Mouse (Mus musculus): ENCODE data around the gene Ip6k3. TPM values are rescaled to one million over a fixed set of nuclear protein-coding genes. Genes with fewer than 3 reads are reported as not detected.

The Ip6k3 gene
- total and polyA plus RNA-seq, 3 experiments: 26.3 to 65.7 (median 53.9) TPM

DNA sequence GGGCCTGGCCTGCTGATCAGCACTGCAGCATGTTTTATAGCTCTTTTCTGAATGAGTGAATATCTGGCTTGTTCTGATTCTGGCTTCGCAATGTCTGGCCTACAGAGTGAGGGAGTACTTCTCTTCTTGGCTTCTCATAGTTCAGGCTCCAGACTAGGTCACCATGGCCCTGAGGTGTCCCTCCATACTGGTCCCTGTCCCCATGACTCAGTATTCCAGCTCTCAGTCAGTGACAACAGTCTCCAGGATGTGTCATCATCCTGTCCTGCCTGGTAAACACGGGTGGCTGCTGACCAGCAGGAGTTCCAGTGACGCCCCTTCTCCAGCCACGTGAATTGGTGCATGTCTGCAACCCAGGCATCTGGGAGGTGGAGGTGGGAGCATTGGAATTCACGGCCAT lies 3.5 kb upstream of the Ip6k3 start:
- H3K27ac ChIP-seq (ENCODE audit: insufficient read depth, low read depth): peak overlapping the region; percentile 99
- no peak overlapping the region for H3K9ac ChIP-seq (ENCODE audit: insufficient read depth, low read depth)
- no peaks in the 10 kb centered on the region for H3K27me3 ChIP-seq (replicated peaks)
- H3K4me1 ChIP-seq (ENCODE audit: control insufficient read depth in 1 of 2, insufficient read depth in 2 of 2): peaks cover 59 to 80% of the 10 kb centered on the region in 2 experiments
- in situ Hi-C loops (cut with MboI; ENCODE audit: low pct_ligation_motif_present, low pct_unique_long_range_greater_than_20kb, low sequenced_read_pairs): no loop called here
- H3K4me3 ChIP-seq (replicated peaks in 1 of 3; ENCODE audit: low read depth in 2 of 3, low read length in 2 of 3, poor library complexity in 1 of 3): no peak overlapping the region
- DNase-seq (ENCODE audit: extremely low read depth): no peak
- H3K4me2 ChIP-seq (ENCODE audit: insufficient read depth, low read depth, poor library complexity, severe bottlenecking): no peak overlapping the region
- TF ChIP-seq TCF12 (IDR thresholded peaks at IDR 0.05; ENCODE audit: low read depth, low read length) (no peak), E2F4 (IDR thresholded peaks at IDR 0.05; ENCODE audit: insufficient replicate concordance, low read depth, low read length) (no peak), JUN (IDR thresholded peaks at IDR 0.05; ENCODE audit: insufficient read depth, low read depth, low read length) (no peak), RCOR1 (conservative IDR thresholded peaks at IDR 0.05; ENCODE audit: low read depth, low read length) (no peak), ELF1 (IDR thresholded peaks at IDR 0.05; ENCODE audit: low read depth, low read length) (no peak), USF1 (IDR thresholded peaks at IDR 0.05; ENCODE audit: low read depth, low read length) (no peak), CHD1 (IDR thresholded peaks at IDR 0.05; ENCODE audit: low read depth, low read length) (no peak), MAZ (IDR thresholded peaks at IDR 0.05; ENCODE audit: low read depth, low read length) (no peak), IRF4 (IDR thresholded peaks at IDR 0.05; ENCODE audit: low read depth, low read length) (no peak), MEF2A (IDR thresholded peaks at IDR 0.05; ENCODE audit: borderline replicate concordance, low read depth, low read length) (no peak), SMC3 (IDR thresholded peaks at IDR 0.05; ENCODE audit: low read depth, low read length) (no peak), MYC (IDR thresholded peaks at IDR 0.05; ENCODE audit: low read depth, low read length) (no peak), POLR2A (IDR thresholded peaks at IDR 0.05; ENCODE audit: low read depth, low read length) (no peak), CHD2 (IDR thresholded peaks at IDR 0.05; ENCODE audit: low read length) (no peak), POLR2AphosphoS2 (IDR thresholded peaks at IDR 0.05; ENCODE audit: low read depth, low read length) (no peak), RAD21 (IDR thresholded peaks at IDR 0.05; ENCODE audit: low read depth, low read length) (no peak), MAX (IDR thresholded peaks at IDR 0.05; ENCODE audit: low read length) (no peak), CTCF (conservative IDR thresholded peaks at IDR 0.05 in 1 of 2, IDR thresholded peaks at IDR 0.05 in 1 of 2; ENCODE audit: low read depth in 2 of 2, low read length in 2 of 2) (no peak), JUND (conservative IDR thresholded peaks at IDR 0.05; ENCODE audit: low read depth, low read length) (no peak)
- H3K36me3 ChIP-seq (replicated peaks in 1 of 2; ENCODE audit: control insufficient read depth in 1 of 2, insufficient read depth in 1 of 2, low read length in 1 of 2): no peaks in the 10 kb centered on the region
- dilution Hi-C loops (cut with MboI; ENCODE audit: extremely low pct_ligation_motif_present, extremely low pct_unique_long_range_greater_than_20kb, low sequenced_read_pairs): no loop called here
- H3K79me2 ChIP-seq (replicated peaks; ENCODE audit: control insufficient read depth, extremely low read depth, insufficient read depth, poor library complexity, severe bottlenecking): peaks cover 11% of the 10 kb centered on the region; the same call in 1 of the 2 replicates
- H3K9me3 ChIP-seq (replicated peaks; ENCODE audit: low read length): no peaks in the 10 kb centered on the region

DNA sequence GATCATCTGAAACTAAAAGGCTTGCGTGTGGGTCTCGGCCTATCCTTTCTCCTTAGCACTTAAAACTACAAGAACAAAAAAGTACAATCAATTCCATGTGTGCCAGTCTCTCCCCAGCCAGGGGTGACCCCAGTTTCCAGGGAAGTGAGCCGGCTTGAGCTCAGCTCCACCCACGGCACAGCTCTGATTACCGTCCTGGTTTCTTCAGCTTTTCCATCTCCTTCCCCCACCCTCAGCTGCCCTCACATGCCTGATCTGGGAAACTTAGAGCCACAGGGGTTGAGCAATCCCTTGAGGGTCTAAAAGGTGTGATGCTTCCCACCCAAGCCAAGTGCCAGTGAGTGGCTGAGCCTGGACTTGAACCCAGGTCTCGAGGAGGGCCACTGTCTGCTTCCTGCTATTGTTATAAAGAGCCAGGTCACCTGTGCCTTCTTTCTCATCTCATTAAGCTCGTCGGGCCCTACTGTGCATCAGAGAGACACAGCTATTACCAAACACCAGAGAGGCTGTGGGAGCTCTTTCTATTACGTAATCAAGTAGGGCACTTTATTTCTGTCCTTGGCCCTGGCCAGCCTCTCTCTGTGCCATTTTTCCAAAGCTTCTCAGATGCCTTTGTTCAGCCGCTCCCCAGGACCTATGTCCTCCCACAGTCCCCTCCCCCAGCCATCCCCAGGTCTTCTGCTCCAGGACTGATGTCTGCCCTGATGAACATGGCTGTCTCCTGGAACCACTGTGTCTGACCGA lies 2.5 kb upstream of the Ip6k3 start:
- H3K27ac ChIP-seq (ENCODE audit: insufficient read depth, low read depth): peak overlapping the region; percentile 99
- peaks cover 0 to 6% of the 10 kb centered on the region in 2 experiments for H3K36me3 ChIP-seq (replicated peaks in 1 of 2; ENCODE audit: control insufficient read depth in 1 of 2, insufficient read depth in 1 of 2, low read length in 1 of 2)
- H3K9ac ChIP-seq (ENCODE audit: insufficient read depth, low read depth): no peak overlapping the region
- no peaks in the 10 kb centered on the region for H3K27me3 ChIP-seq (replicated peaks)
- in situ Hi-C loops (cut with MboI; ENCODE audit: low pct_ligation_motif_present, low pct_unique_long_range_greater_than_20kb, low sequenced_read_pairs) (loop anchor here (10.0 kb wide), 1 partner anchor 155 kb away; no protein-coding TSS in a partner anchor), dilution Hi-C loops (cut with MboI; ENCODE audit: extremely low pct_ligation_motif_present, extremely low pct_unique_long_range_greater_than_20kb, low sequenced_read_pairs) (no loop called here)
- peaks cover 57 to 81% of the 10 kb centered on the region in 2 experiments for H3K4me1 ChIP-seq (ENCODE audit: control insufficient read depth in 1 of 2, insufficient read depth in 2 of 2)
- no peak overlapping the region for H3K4me2 ChIP-seq (ENCODE audit: insufficient read depth, low read depth, poor library complexity, severe bottlenecking)
- no peak for DNase-seq (ENCODE audit: extremely low read depth)
- H3K79me2 ChIP-seq (replicated peaks; ENCODE audit: control insufficient read depth, extremely low read depth, insufficient read depth, poor library complexity, severe bottlenecking): peaks cover 18% of the 10 kb centered on the region
- TF ChIP-seq MYC (IDR thresholded peaks at IDR 0.05; ENCODE audit: low read depth, low read length) (no peak), MXI1 (IDR thresholded peaks at IDR 0.05; ENCODE audit: low read depth, low read length) (no peak), E2F4 (IDR thresholded peaks at IDR 0.05; ENCODE audit: insufficient replicate concordance, low read depth, low read length) (no peak), SIN3A (IDR thresholded peaks at IDR 0.05; ENCODE audit: low read length) (no peak), GABPA (IDR thresholded peaks at IDR 0.05; ENCODE audit: insufficient replicate concordance, low read depth, low read length) (no peak)
- H3K9me3 ChIP-seq (replicated peaks; ENCODE audit: low read length): no peaks in the 10 kb centered on the region
- H3K4me3 ChIP-seq (replicated peaks in 1 of 3; ENCODE audit: low read depth in 2 of 3, low read length in 2 of 3, poor library complexity in 1 of 3): no peak overlapping the region
